Mouse (Mus musculus): ENCODE data around the gene Gm49416. TPM values are rescaled to one million over a fixed set of nuclear protein-coding genes. Genes with fewer than 3 reads are reported as not detected.
A peak's percentile ranks its signal among the peaks of the same experiment; 100 is the strongest.
"Not testable (repeated sequence)": the region's sequence is repeated elsewhere in the genome, so short reads cannot be mapped to it uniquely, and the experiment has no call there.

The Gm49416 gene
- total RNA-seq, 1 experiment, result not detected

DNA sequence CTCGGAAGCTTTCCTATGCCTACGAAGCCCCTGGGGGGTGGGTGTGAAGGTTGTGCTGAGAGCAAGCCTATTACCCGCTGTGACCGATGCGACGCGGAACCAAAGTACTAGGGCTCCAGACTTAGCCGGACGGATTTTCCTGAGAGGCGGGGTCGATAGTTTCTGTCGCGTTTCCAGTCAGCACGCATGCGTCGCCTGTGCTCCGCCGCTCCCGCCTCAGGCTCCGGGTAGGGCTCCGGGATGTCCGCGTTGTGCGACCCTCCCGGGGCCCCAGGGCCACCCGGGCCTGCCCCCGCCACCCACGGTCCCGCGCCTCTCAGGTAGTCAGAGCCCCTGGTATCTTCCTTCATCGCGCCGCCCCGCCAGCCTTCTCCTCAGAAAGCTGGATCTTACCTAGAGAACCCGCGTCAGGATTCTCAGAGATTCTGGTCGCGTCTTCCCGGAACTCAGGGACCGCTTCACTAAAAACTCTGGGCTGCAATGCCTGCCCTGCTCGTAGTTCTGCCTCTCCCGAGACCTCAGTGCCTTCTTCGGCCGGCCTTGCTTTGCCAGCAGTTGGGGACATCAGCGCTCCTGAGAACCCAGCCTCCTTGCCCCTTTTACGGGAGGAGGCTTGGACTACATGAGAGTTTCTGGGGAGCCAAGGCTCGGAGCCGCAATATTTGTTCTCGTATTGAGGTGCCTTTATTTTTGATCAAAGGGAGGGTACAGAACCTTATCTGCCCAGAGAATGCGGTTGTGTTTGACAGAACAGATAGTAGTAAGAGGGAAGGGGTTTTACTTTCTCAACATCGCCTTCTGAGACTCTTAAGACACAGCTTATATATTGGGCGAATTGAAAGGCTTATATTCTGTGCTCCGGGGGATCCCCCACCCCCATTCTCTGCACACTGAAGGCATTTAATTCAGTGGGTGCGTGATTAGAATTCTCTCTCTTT, 4.4 kb downstream of the Gm49416 start, which contains the start of gene Ints5:
TSS of gene Ints5 (plus strand) at position 177 of the 938 bp plus-strand sequence.
- Histone ChIP-seq H3K9me3 (ENCODE audit: control insufficient read depth, insufficient read depth, low read depth, low read length) (no peaks in the 10 kb centered on the region), H3K4me3 (ENCODE audit: insufficient read depth in 1 of 2, low read depth in 1 of 2, low read length in 2 of 2, poor library complexity in 1 of 2, severe bottlenecking in 1 of 2) (peak within 1 kb of the TSS; percentile 91 to 94), H3K9ac (ENCODE audit: insufficient read depth, low read depth, low read length, poor library complexity, severe bottlenecking) (peak within 1 kb of the TSS; percentile 98), H3K4me1 (ENCODE audit: control insufficient read depth in 2 of 2, insufficient read depth in 2 of 2, low read length in 2 of 2, poor library complexity in 1 of 2) (peaks cover 2 to 4% of the 10 kb centered on the region in 2 experiments; a peak in 2 of 4 replicates), H3K36me3 (ENCODE audit: control insufficient read depth, insufficient read depth, low read length, poor library complexity, severe bottlenecking) (peaks cover 34% of the 10 kb centered on the region), H3K27ac (ENCODE audit: insufficient read depth, low read depth, low read length, poor library complexity, severe bottlenecking) (peak within 1 kb of the TSS; percentile 73)
- peak; percentile 91 for DNase-seq (ENCODE audit: low read depth, low spot score)
- in situ Hi-C loops (cut with MboI; ENCODE audit: low sequenced_read_pairs in 2 of 2, unreplicated experiment in 2 of 2), result no loop called here
- TF ChIP-seq ZNF384 (IDR thresholded peaks at IDR 0.05; ENCODE audit: low read depth, low read length) (no peak), CHD2 (IDR thresholded peaks at IDR 0.05; ENCODE audit: low read depth, low read length) (no peak), HCFC1 (IDR thresholded peaks at IDR 0.05; ENCODE audit: borderline replicate concordance, insufficient read depth, low read length) (peak; percentile 84), ZC3H11A (IDR thresholded peaks at IDR 0.05; ENCODE audit: borderline replicate concordance, low read depth, low read length) (no peak)

DNA sequence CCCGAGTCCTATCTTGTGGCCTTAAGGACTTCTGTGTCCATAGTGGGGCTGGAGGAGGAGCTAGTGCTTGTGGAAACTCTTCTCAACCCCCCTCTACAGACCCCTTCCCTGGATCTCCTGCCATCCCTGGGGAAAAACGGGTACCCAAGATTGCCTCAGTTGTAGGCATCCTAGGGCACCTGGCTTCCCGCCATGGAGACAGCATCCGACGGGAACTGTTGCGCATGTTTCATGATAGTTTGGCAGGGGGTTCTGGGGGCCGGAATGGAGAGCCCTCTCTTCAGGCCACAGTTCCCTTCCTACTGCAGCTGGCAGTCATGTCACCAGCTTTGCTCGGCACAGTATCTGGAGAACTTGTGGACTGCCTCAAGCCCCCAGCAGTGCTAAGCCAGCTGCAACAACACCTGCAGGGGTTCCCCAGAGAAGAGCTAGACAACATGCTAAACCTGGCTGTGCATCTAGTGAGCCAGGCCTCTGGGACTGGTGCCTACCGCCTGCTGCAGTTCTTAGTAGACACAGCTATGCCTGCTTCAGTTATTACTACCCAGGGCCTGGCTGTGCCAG, 6.8 kb downstream of the Gm49416 start:
- in situ Hi-C loops (cut with MboI; ENCODE audit: low sequenced_read_pairs in 2 of 2, unreplicated experiment in 2 of 2), result no loop called here
- no peak overlapping the region for H3K27ac ChIP-seq (ENCODE audit: insufficient read depth, low read depth, low read length, poor library complexity, severe bottlenecking)
- H3K36me3 ChIP-seq (ENCODE audit: control insufficient read depth, insufficient read depth, low read length, poor library complexity, severe bottlenecking), result peaks cover 27% of the 10 kb centered on the region
- TF ChIP-seq HCFC1 (IDR thresholded peaks at IDR 0.05; ENCODE audit: borderline replicate concordance, insufficient read depth, low read length) (no peak), ZNF384 (IDR thresholded peaks at IDR 0.05; ENCODE audit: low read depth, low read length) (no peak), ZC3H11A (IDR thresholded peaks at IDR 0.05; ENCODE audit: borderline replicate concordance, low read depth, low read length) (no peak), MAFK (IDR thresholded peaks at IDR 0.05; ENCODE audit: insufficient read depth, low read depth, low read length) (no peak), CHD2 (IDR thresholded peaks at IDR 0.05; ENCODE audit: low read depth, low read length) (no peak)
- H3K4me1 ChIP-seq (ENCODE audit: control insufficient read depth in 2 of 2, insufficient read depth in 2 of 2, low read length in 2 of 2, poor library complexity in 1 of 2), result peaks cover 2 to 4% of the 10 kb centered on the region in 2 experiments; a peak in 2 of 4 replicates
- no peak overlapping the region for H3K4me3 ChIP-seq (ENCODE audit: insufficient read depth in 1 of 2, low read depth in 1 of 2, low read length in 2 of 2, poor library complexity in 1 of 2, severe bottlenecking in 1 of 2)
- no peak for DNase-seq (ENCODE audit: low read depth, low spot score)
- no peaks in the 10 kb centered on the region for H3K9me3 ChIP-seq (ENCODE audit: control insufficient read depth, insufficient read depth, low read depth, low read length)
- 0 out of 2 replicates have a peak overlapping the region, but pooled peaks have one; percentile 75 for H3K9ac ChIP-seq (ENCODE audit: insufficient read depth, low read depth, low read length, poor library complexity, severe bottlenecking)

DNA sequence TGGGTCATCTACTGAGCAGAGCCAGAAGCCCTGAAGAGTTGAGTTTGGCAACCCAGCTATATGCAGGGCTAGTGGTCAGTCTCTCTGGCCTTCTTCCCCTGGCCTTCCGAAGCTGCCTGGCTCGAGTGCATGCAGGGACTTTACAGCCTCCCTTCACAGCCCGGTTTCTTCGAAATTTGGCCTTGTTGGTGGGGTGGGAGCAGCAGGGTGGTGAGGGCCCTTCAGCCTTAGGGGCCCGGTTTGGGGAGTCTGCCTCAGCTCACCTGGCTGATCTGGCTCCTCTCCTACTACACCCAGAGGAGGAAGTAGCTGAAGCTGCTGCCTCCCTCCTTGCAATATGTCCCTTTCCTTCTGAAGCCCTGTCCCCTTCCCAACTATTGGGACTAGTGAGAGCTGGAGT, 7.5 kb downstream of the Gm49416 start:
- Histone ChIP-seq H3K9ac (ENCODE audit: insufficient read depth, low read depth, low read length, poor library complexity, severe bottlenecking) (peak overlapping the region; percentile 75; the same call in 1 of the 2 replicates), H3K36me3 (ENCODE audit: control insufficient read depth, insufficient read depth, low read length, poor library complexity, severe bottlenecking) (peaks cover 21% of the 10 kb centered on the region)
- H3K27ac ChIP-seq (ENCODE audit: insufficient read depth, low read depth, low read length, poor library complexity, severe bottlenecking); H3K9me3 ChIP-seq (ENCODE audit: control insufficient read depth, insufficient read depth, low read depth, low read length); DNase-seq (ENCODE audit: low read depth, low spot score); H3K4me1 ChIP-seq (ENCODE audit: control insufficient read depth in 2 of 2, insufficient read depth in 2 of 2, low read length in 2 of 2, poor library complexity in 1 of 2); in situ Hi-C loops (cut with MboI; ENCODE audit: low sequenced_read_pairs in 2 of 2, unreplicated experiment in 2 of 2); H3K4me3 ChIP-seq (ENCODE audit: insufficient read depth in 1 of 2, low read depth in 1 of 2, low read length in 2 of 2, poor library complexity in 1 of 2, severe bottlenecking in 1 of 2): not testable (repeated sequence)

DNA sequence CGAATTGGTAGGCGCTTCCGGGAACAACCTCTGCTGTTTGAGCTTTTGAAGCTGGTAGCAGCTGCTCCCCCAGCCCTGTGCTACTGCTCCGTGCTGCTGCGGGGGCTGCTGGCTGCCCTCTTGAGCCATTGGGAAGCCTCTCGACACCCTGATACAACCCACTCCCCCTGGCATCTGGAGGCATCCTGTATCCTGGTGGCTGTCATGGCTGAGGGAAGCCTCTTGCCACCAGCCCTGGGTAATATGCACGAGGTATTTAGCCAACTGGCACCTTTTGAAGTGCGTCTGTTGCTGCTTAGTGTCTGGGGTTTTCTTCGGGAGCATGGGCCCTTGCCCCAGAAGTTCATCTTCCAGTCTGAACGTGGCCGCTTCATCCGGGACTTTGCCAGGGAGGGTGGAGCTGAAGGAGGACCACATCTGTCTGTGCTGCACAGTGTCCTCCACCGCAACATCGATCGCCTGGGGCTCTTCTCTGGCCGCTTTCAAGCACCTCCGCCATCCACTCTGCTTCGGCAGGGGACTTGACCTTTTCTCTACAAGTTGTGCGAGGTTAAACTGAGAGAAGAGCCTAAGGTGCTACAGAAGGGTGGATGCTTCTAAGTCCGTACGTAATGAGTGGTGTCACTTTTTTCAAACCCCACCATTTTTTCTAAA, 8.6 kb downstream of the Gm49416 start:
- H3K4me1 ChIP-seq (ENCODE audit: control insufficient read depth in 2 of 2, insufficient read depth in 2 of 2, low read length in 2 of 2, poor library complexity in 1 of 2); H3K9me3 ChIP-seq (ENCODE audit: control insufficient read depth, insufficient read depth, low read depth, low read length); in situ Hi-C loops (cut with MboI; ENCODE audit: low sequenced_read_pairs in 2 of 2, unreplicated experiment in 2 of 2); DNase-seq (ENCODE audit: low read depth, low spot score): not testable (repeated sequence)
- Histone ChIP-seq H3K36me3 (ENCODE audit: control insufficient read depth, insufficient read depth, low read length, poor library complexity, severe bottlenecking) (peaks cover 20% of the 10 kb centered on the region), H3K27ac (ENCODE audit: insufficient read depth, low read depth, low read length, poor library complexity, severe bottlenecking) (peak overlapping the region; percentile 71), H3K9ac (ENCODE audit: insufficient read depth, low read depth, low read length, poor library complexity, severe bottlenecking) (peak overlapping the region; percentile 75), H3K4me3 (ENCODE audit: insufficient read depth in 1 of 2, low read depth in 1 of 2, low read length in 2 of 2, poor library complexity in 1 of 2, severe bottlenecking in 1 of 2) (peak overlapping the region; percentile 31 to 100)

Data from ES-E14 (cell line).